Mouse (Mus musculus): ENCODE data around the gene Oat. TPM values are rescaled to one million over a fixed set of nuclear protein-coding genes. Genes with fewer than 3 reads are reported as not detected.
A peak's percentile ranks its signal among the peaks of the same experiment; 100 is the strongest.

The Oat gene
- polyA plus RNA-seq, 1 experiment from 2014 or later: 118 TPM

DNA sequence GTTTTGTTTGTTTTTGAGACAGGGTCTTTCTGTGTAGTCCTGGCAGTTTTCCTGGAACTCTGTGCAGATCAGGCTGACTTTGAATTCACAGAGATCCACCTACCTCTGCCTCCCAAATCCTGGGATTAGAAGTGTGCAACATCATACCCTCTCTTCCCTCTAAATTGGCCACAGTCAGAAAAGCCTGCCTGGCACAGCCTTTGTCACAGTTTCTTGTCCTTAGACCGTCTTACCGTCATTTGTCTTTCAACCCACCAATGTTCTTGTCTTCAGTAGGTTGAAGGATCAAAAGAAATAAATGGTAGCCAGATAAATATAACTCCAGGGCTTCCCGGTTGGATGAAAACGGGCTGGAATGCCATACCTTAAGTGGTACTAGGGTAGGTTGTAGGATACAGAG, 28.5 kb upstream of the Oat start:
- Histone ChIP-seq H3K4me1 (peaks cover 5% of the 10 kb centered on the region), H3K27me3 (peaks cover 43% of the 10 kb centered on the region), H3K9me3 (no peaks in the 10 kb centered on the region), H3K9ac (replicated peaks) (no peak overlapping the region), H3K4me3 (no peak overlapping the region), H3K36me3 (no peaks in the 10 kb centered on the region), H3K27ac (replicated peaks) (no peak overlapping the region), H3K4me2 (replicated peaks) (no peak overlapping the region)
- no peak for ATAC-seq (replicated peaks)
- WGBS: 84% methylated on average over 4 of the region's 4 CpGs

DNA sequence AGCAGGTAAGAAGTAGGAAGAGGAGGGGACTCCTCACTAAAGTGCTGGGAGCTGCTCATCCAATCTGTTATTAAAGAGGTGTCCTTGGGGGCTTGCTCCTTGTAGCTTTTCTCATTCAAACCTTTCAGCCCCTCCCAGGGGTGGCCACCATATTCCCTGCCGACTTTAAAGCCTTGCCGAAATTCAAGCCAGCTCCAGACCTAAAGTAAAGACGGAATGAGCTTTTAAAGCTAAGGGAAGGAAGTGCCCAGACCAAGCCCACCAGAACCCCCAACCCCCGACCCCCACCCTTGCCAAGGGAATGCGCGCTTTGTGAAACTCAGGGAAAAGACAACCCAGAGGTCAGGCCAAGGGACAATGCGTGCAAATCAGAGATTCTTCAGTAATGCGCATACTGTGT, 24.7 kb upstream of the Oat start:
- no peak overlapping the region for H3K27ac ChIP-seq (replicated peaks)
- no peaks in the 10 kb centered on the region for H3K9me3 ChIP-seq
- H3K4me2 ChIP-seq (replicated peaks): no peak overlapping the region
- peaks cover 77% of the 10 kb centered on the region for H3K27me3 ChIP-seq
- peaks cover 34% of the 10 kb centered on the region for H3K4me1 ChIP-seq
- 12% methylated on average over 8 of the region's 8 CpGs for WGBS
- no peak overlapping the region for H3K9ac ChIP-seq (replicated peaks)
- no peaks in the 10 kb centered on the region for H3K36me3 ChIP-seq
- ATAC-seq (replicated peaks): no peak
- no peak overlapping the region for H3K4me3 ChIP-seq

DNA sequence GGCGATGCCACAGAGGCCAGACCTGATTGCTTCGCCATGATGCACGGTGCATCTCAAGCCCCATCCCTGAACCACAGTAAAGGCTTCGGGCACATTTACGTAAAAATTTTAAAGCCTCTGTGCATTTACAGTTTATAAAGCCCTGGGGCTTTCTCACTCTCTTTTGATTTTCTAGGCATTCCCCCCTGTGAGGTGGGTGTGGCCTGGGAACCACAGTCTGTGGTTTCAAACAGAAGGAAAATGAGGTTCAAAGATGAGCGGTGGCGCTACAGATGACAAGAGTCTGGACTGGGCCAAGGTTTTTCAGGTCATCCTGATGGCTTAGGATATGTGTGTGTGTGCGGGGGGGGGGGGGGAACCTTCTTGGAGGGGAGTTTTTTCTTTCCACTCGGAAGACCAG, 23.8 kb upstream of the Oat start:
- Histone ChIP-seq H3K27ac (replicated peaks) (no peak overlapping the region), H3K9me3 (no peaks in the 10 kb centered on the region), H3K4me1 (peaks cover 34% of the 10 kb centered on the region), H3K27me3 (peaks cover 86% of the 10 kb centered on the region), H3K9ac (replicated peaks) (no peak overlapping the region), H3K4me2 (replicated peaks) (peak overlapping the region; percentile 68), H3K36me3 (no peaks in the 10 kb centered on the region), H3K4me3 (peak overlapping the region; percentile 35)
- 1% methylated on average over 9 of the region's 9 CpGs for WGBS
- 0 out of 2 replicates have a peak, but pooled peaks have one; percentile 13 for ATAC-seq (replicated peaks)

GRCm38 (mm10) chr7:132599071-132599975, 23.1 kb upstream of the Oat start, which contains the start of gene Nkx1-2:
TSS of gene Nkx1-2 (minus strand) at chr7:132599637.
- Histone ChIP-seq H3K27me3 (peaks cover 90% of the 10 kb centered on the region), H3K9me3 (no peaks in the 10 kb centered on the region), H3K9ac (replicated peaks) (no peak within 1 kb of the TSS), H3K4me3 (peak within 1 kb of the TSS; percentile 35), H3K36me3 (no peaks in the 10 kb centered on the region), H3K27ac (replicated peaks) (no peak within 1 kb of the TSS), H3K4me1 (peaks cover 34% of the 10 kb centered on the region), H3K4me2 (replicated peaks) (peak within 1 kb of the TSS; percentile 68)
- 0 out of 2 replicates have a peak, but pooled peaks have one; percentile 13 for ATAC-seq (replicated peaks)
- WGBS: under 1% methylated on average over 45 of the region's 52 CpGs

- under 1% methylated on average over 58 of the region's 60 CpGs for WGBS
- Histone ChIP-seq H3K36me3 (no peaks in the 10 kb centered on the region), H3K27me3 (peaks cover 78% of the 10 kb centered on the region), H3K9ac (replicated peaks) (peak overlapping the region; percentile 16; the same call in 1 of the 2 replicates), H3K27ac (replicated peaks) (no peak overlapping the region), H3K9me3 (no peaks in the 10 kb centered on the region), H3K4me3 (peak overlapping the region; percentile 41), H3K4me1 (peaks cover 34% of the 10 kb centered on the region), H3K4me2 (replicated peaks) (peak overlapping the region; percentile 76)
- ATAC-seq (replicated peaks): no peak
Observed at GRCm38 (mm10) chr7:132597251-132598041, 21.2 kb upstream of the Oat start.

DNA sequence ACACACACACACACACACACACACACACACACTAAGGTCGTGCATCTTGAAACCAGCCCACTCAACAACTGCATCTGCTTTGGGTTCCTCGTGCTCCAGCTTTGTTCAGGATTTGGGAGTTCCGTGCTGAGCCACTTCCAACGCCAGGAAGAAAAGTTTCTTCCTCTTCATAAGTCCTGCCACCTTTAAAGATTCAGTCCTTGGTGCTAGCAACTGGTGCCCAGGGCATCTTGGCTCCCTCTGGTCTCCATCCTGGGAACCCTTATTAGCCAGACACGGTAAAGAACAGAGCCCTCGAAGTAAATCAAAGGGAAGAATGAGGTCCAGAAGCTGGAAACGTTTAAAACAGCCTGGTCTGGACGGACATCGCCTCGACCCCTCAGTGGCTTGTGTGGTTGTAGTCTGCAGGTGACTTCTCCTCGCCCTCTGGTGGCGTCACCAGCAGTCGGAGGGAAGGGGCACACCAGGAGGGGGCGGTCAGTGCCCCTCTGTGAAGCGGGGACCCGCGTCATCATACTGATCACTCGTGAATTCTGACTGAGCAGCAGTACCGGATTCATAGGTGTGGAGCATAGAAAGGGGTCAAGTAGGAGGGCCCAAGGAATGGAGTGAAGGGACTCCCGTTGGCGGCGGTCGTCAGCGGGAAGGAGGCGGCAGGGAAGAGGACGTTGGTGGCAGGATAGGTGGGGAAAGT, 20.5 kb upstream of the Oat start:
- 4% methylated on average over 26 of the region's 26 CpGs for WGBS

DNA sequence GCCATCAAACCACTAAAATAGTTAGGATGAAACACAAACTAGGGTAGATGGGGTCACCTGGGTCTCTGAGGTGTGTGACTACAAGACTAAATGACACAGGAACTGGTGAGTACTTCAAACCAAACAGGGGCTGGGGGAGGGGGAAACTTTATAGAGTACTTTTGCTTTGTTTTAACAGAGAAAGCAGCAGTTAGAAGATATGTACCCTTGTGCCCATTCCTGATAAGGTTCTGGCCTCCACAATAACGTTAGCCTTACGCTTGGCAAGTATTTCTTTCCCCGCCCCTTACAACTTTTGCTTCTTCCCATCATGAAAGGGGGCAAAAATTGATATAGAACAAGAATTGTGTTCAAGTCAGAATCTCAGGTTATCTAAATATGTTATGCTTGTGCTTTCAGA, 19.6 kb upstream of the Oat start:
- H3K4me1 ChIP-seq: peaks cover 34% of the 10 kb centered on the region
- H3K4me2 ChIP-seq (replicated peaks): no peak overlapping the region
- 80% methylated on average over 3 of the region's 3 CpGs for WGBS

More for the DNA sequence above, 20.5 kb upstream of the Oat start:
- Histone ChIP-seq H3K9ac (replicated peaks) (peak overlapping the region; percentile 16; the same call in 1 of the 2 replicates), H3K36me3 (no peaks in the 10 kb centered on the region), H3K27ac (replicated peaks) (no peak overlapping the region), H3K4me3 (peak overlapping the region; percentile 41), H3K4me2 (replicated peaks) (peak overlapping the region; percentile 76), H3K9me3 (no peaks in the 10 kb centered on the region), H3K4me1 (peaks cover 34% of the 10 kb centered on the region), H3K27me3 (peaks cover 71% of the 10 kb centered on the region)
- ATAC-seq (replicated peaks): no peak

GRCm38 (mm10) chr7:132594325-132594724, 18.1 kb upstream of the Oat start:
- H3K27me3 ChIP-seq: peaks cover 47% of the 10 kb centered on the region
- H3K27ac ChIP-seq (replicated peaks): no peak overlapping the region
- no peaks in the 10 kb centered on the region for H3K9me3 ChIP-seq
- ATAC-seq (replicated peaks): no peak
- H3K36me3 ChIP-seq: no peaks in the 10 kb centered on the region
- 93% methylated on average over 2 of the region's 2 CpGs for WGBS
- no peak overlapping the region for H3K9ac ChIP-seq (replicated peaks)
- no peak overlapping the region for H3K4me3 ChIP-seq
- H3K4me2 ChIP-seq (replicated peaks): no peak overlapping the region
- H3K4me1 ChIP-seq: peaks cover 25% of the 10 kb centered on the region

More for the DNA sequence above, 19.6 kb upstream of the Oat start:
- Histone ChIP-seq H3K4me3 (no peak overlapping the region), H3K27me3 (peaks cover 62% of the 10 kb centered on the region), H3K27ac (replicated peaks) (no peak overlapping the region), H3K9ac (replicated peaks) (no peak overlapping the region), H3K9me3 (no peaks in the 10 kb centered on the region), H3K36me3 (no peaks in the 10 kb centered on the region)
- ATAC-seq (replicated peaks): no peak

DNA sequence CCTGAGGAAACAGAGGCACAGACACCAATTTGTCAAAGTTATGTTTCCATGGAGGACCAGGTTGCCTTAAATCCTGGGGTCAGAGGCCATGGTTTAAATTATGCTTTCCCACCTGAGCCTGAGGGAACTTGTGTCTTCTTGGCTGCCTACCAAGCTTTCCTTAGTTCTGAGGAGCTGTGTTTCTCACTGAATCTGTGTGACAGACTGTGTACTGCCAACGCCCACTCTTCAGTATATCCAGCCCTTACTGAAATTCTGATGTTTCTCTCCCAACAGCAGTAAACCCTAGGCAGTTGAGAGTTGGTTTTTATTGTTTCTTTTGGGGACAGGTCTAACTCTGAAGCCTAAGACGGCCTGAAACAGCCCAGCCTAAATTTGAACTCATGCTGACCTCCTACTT, 17.6 kb upstream of the Oat start:
- Histone ChIP-seq H3K27ac (replicated peaks) (no peak overlapping the region), H3K9ac (replicated peaks) (no peak overlapping the region), H3K4me2 (replicated peaks) (no peak overlapping the region), H3K36me3 (no peaks in the 10 kb centered on the region), H3K27me3 (peaks cover 41% of the 10 kb centered on the region), H3K4me3 (no peak overlapping the region), H3K9me3 (no peaks in the 10 kb centered on the region), H3K4me1 (peaks cover 20% of the 10 kb centered on the region)
- ATAC-seq (replicated peaks): no peak
- WGBS: 61% methylated on average over 2 of the region's 2 CpGs

GRCm38 (mm10) chr7:132589610-132590009, 13.4 kb upstream of the Oat start:
- H3K4me1 ChIP-seq: no peaks in the 10 kb centered on the region
- H3K27ac ChIP-seq (replicated peaks): no peak overlapping the region
- H3K27me3 ChIP-seq: no peaks in the 10 kb centered on the region
- no peak for ATAC-seq (replicated peaks)
- WGBS: 62% methylated on average over 5 of the region's 5 CpGs
- no peak overlapping the region for H3K9ac ChIP-seq (replicated peaks)
- H3K9me3 ChIP-seq: no peaks in the 10 kb centered on the region
- H3K4me2 ChIP-seq (replicated peaks): no peak overlapping the region
- no peak overlapping the region for H3K4me3 ChIP-seq
- H3K36me3 ChIP-seq: no peaks in the 10 kb centered on the region

DNA sequence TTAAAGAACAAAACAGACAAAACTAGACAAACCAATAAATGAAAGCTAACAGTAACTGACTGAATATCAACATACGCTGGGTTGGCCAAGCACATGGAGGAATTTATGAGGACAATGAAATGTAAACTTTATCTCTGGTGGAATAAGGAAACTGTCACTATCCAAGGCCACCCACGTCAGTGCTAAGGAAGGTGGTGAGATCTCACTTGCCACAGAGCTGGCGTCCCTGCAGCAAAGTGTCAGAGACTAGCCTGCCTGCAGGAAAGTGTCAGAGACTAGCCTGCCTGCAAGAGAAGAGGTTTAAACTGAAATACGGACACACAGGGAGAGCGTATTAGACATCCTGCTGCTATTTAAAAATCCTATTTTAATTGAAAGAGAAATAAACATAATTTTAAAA, 11.0 kb upstream of the Oat start:
- Histone ChIP-seq H3K27ac (replicated peaks) (no peak overlapping the region), H3K4me3 (no peak overlapping the region), H3K4me2 (replicated peaks) (no peak overlapping the region), H3K9me3 (no peaks in the 10 kb centered on the region), H3K27me3 (no peaks in the 10 kb centered on the region), H3K9ac (replicated peaks) (no peak overlapping the region), H3K4me1 (no peaks in the 10 kb centered on the region), H3K36me3 (no peaks in the 10 kb centered on the region)
- ATAC-seq (replicated peaks): no peak
- 77% methylated on average over 5 of the region's 5 CpGs for WGBS

All from forebrain, embryonic 15.5 days (tissue).